Mouse (Mus musculus): ENCODE data around the gene Osmr. TPM values are rescaled to one million over a fixed set of nuclear protein-coding genes. Genes with fewer than 3 reads are reported as not detected.

The Osmr gene
- polyA plus RNA-seq, 1 experiment from 2014 or later = 1.5 TPM

Other genes starting within 250 kb of the Osmr start
- gene Rictor, start 166.6 kb downstream of the Osmr start, polyA plus RNA-seq (2015; fragmentation: Nextera tagmentation; extraction: Ambion mirVana) = 47.2 and 49.1 TPM in 2 replicates
- gene Lifr, start 215.6 kb upstream of the Osmr start, polyA plus RNA-seq (2015; fragmentation: Nextera tagmentation; extraction: Ambion mirVana) = 18.3 and 19.9 TPM in 2 replicates

Data from hindbrain, embryonic 15.5 days (tissue).